Mouse (Mus musculus) heart, postnatal 0 days (tissue): ENCODE measurements around the gene Tiam2.

Experiments used
- CTCF ChIP-seq: IDR thresholded peaks from 2 replicates; pipeline ENCODE4 v1.5.1; 2016; ENCODE audit warnings: antibody characterized with exemption, control low read depth, low read depth
- EP300 ChIP-seq: IDR thresholded peaks from 2 replicates; pipeline ENCODE4 v1.6.1; 2016; ENCODE audit warnings: antibody characterized with exemption, low read depth

DNA sequence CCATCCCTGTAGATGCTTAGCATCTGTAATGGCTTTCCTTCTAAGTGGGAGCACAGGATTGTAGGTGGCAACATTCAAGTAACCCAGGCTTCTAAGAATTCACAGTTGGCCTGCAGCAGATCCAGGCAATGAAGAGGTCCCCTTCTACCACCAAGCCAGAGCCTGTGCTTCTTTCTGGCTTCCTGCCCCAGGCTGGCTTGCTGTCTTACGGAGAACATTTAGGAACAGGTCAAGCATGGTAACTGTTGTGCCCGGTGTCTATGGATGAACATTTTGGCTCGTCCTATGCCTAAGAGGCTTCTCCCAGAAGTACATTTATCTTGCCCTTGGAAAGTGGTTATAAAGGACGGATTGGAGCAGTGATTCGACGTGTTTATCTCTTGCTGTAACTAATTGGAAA, 165.3 kb downstream of the Tiam2 start:
- TF ChIP-seq EP300 (no peak), CTCF (no peak)
